Mouse (Mus musculus) c-Kit-positive CD71-negative TER-119-negative erythroid progenitor cells, embryonic 14.5 days (primary cell): ENCODE data around the gene Hagh.

ENCODE experiments used
- DNase-seq: peaks from one replicate; pipeline ENCODE4 v3.0.0-alpha.2; 2013; ENCODE audit warnings: low read depth

Gene Hagh

DNA sequence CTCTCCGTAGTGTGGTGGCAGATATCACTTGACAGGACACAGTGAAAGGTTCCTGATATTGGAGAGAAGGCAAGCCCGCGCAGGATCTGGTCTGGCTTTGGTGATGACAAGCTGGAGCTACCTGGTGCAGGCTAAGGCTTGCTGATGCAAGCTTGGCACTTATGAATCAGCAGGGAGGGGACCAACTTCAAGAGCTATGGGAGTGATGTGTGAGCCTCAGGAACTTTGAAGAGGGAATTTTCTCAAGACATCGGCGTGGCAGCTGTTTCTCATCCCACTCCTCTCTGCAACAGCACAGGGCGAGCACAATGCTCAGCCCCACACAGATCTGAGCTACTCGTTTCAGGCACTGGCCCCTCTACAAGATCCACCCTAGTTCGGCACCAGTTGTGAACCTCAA is at the start of gene Hagh:
TSS of gene Hagh (plus strand) at position 302 of the 400 bp plus-strand sequence.
- no peak for DNase-seq

GRCm38 (mm10) chr17:24792190-24792589 is 47.8 kb upstream of the Hagh start:
- DNase-seq, result no peak

DNA sequence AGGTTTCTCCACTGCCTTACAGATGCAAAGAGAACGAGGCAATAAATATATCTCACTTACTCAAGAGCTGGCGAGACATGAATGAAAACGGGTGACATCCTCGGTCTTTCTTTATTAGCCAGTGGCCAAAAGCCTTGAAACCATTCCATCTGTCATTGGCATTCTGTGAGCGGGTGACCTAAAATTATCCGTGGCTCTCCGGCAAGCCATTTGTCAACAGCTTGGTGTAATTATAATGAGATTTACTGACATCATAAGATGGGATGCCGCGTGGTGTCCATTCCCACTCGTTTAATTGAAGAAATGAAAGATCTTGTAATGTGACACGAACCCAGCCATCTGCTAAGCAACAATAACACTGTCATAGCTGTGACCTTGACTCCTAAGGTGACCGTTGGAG is 45.2 kb upstream of the Hagh start:
- no peak for DNase-seq

DNA sequence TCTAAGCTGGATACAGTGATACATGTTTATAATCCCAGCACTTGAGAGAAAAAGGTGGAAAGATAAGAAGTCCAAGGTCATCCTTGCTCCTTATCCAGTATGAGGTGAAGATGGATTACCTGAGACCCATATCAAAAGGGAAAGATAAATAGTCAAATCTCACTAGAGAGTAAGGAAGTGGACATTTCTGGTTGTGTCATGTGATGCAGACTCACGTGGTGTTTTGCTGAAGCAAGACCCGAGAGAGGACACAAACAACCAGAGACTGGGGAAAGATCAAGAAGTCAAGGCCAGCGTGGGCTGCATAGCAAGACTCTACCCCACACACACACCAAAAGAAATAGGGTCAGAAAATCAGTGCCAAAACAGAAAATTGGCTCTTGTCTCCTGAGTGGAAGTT is 43.0 kb upstream of the Hagh start:
- DNase-seq, result no peak

DNA sequence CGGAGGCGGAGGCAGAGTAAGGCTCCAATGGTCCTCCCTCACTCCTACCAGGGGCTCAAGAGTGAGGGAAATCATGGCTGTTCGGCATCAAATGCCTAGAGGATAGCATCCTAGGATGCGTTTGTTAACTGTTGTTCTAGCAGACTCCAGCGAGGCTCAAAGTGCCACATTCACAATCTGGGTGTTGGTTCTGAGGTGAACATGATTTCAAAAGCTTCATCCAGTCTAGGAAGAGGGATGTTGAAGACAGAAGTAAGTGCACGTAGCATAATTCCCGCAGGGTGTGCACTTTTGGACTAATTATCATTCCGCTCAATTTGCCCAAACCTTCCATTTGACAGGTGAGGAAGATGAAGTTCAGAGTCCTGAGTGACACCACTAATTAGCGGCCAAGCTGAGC is 41.7 kb upstream of the Hagh start:
- DNase-seq, result no peak

DNA sequence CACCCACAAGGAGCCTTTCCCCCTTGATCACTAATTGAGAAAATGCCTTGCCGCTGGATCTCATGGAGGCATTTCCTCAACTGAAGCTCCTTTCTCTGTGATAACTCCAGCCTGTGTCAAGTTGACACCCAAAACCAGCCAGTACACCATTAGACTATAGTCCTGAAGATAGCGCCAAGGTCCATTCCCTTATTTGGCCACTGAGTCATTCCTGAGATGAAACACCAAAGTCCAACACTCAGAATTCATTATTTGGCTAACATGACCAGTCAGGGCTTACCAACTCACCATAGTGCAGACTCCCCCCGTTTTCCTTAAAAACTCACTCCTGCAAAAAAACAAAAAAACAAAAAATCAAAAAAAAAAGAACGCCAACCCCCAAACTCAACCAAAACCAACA is 40.5 kb upstream of the Hagh start:
- no peak for DNase-seq

DNA sequence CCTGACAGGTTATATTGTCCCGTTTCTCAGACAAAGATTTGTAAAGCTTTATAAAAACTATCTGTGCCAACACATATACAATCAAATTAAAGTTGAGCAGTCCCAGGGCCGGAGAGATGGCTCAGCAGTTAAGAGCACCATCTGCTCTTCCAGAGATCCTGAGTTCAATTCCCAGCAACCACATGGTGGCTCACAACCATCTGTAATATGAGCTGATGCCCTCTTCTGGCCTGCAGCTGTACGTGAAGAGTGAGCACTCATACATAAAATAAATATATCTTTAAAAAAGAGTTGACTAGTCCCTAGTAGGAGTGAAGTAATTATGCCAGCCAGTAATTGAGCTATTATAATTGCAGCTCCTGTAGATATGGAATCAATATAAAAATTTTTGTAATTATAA is 39.4 kb upstream of the Hagh start:
- no peak for DNase-seq

DNA sequence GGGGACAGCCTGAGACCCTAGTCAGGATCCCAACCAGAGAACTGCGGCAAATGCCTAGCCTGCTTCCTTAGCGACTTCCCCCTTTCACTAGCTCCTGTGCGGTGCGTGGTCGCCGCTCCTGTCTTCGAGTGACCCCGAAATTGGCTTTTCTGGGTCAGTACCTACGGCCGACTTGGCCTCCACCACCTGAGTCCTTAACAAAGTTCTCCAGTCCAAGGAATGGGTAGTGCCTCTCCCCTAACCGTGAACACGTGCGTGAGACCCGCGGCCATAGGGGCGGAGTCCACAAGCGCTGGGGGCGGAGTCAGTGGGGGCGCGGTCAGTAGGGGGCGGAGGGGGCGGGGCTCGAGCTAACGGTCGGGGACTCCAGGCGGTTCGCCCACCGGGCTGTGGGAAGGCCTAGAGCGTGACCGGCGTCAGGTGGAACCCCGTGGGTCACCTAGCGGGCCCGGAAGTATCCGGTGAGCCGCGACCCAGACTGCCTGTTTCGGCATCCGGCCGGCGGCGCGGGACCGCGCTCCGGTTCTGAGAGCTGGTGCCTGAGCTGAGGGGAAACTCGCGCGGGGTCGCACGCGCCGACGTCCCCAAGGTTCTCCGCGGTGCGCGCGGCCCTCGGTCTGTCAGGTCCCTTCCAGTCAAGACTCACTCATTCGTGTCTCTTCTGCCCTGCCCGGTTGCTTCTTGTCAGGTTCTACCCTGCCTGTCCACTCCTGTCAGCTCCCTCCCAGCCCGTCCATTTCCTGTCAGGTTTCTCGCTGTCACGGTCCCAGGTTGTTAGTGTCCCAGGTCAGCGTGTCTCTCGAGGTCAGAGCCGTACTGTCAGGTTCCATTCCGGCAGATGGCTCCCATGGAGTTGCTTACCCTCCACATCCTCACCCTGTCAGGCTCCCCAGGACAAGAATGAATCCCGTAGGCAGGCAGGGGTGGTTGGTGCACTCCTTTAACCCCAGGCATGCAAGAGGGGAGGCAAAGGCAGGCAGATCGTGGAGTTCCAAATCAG is 35.7 kb upstream of the Hagh start, which contains the start of gene Meiob:
TSS of gene Meiob (plus strand) at position 338 of the 1,000 bp plus-strand sequence.
- peak; percentile 62 for DNase-seq

GRCm38 (mm10) chr17:24811211-24811610 is 28.7 kb upstream of the Hagh start:
- no peak for DNase-seq

DNA sequence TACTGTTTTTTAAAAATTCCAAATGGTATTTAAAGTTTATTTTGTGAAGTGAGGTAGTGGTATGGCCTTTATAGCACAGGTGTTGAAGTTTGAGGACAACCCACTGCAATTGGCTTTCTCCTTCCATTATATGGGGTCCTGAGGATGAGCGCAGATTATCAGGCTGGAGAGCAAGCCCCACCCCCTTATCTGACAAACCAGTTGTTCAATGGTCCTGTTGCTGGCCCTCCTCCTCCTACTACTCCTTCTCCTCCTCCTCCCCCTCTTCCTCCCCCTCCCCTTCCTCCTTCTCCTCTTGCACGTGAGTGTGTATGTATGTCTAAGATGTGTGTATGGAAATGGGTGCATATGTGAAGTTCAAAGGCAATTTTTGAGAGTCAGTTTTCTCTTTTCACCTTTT is 27.7 kb upstream of the Hagh start:
- DNase-seq, result no peak

DNA sequence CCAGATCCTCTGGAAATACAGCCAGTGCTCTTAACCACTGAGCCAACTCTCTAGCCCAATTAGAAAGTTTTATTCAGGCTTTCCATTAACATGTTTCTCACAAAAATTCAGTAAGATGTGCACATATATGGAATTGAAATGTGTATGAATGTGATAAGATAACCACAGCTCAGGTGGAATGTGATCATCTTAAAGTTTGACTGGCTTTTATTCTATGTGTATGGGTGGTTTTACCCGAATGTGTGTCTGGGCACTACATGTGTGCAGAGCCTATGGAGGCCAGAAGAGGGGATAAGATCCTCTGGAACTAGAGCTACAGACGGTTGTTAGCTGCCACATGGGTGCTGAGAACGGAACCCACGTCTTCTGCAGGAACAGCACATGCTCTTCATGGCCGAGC is 24.7 kb upstream of the Hagh start:
- DNase-seq, result no peak

DNA sequence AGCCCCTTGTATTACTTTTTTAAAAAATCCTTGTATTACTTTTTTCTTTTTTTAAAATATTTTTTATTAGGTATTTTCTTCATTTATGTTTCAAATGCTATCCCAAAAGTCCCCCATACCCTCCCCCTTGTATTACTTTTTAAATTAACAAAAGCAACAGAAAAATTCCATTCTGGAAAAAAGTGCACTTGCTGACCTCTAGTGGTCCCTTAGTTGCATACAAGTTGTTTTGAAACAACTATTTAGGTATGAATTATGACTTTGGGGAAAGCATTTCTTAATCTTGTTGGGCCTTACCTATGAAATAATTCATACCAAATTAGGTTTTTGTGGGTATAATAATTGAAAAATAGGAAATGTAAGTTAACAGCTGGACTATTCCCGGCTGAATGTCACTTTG is 22.4 kb upstream of the Hagh start:
- DNase-seq, result no peak

- DNase-seq, result no peak
Measured at GRCm38 (mm10) chr17:24818172-24818571, 21.8 kb upstream of the Hagh start.

GRCm38 (mm10) chr17:24819469-24819868 is 20.5 kb upstream of the Hagh start:
- DNase-seq, result no peak

DNA sequence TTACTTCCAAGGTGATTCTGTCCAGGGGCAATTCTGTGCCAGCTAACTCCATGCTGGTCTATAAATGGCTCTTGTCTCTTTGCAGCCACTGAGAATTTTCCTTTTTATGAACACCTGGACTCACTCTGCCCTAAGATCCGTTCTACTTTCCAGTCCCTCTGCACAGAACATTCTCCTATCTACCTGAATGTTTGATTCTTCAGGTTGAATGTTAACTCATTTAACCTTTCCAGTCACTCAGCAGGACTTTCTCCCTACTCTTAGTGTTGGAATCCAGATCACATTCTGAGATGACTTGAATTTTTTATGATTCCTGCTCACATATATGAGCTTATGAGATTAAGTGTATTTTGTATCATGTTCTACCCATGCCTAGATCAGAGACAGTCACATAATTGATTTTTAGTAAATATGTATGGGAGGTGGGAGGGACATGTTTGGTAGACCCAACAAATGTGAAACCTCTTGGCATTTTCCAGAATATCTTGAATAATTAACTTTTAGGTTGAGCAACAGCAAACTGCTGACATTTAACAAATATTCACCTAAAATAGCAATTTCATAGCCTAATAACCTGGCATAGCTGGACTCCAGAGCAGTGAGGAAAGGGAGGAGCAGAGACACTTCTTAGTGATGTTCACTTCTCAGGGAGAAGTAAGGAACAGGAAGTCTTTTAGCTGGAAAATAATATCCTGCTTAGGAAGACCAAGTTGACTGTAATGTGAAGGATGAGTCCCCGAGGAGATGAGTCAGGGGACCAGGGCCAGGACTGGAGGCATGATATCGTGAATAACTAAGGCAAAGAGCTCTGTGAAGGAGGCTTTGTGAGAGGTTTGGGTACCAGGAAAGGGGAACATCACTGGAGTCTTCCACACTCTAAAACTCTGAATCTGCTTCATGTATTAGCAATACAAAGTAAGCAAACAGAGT is 18.3 kb upstream of the Hagh start:
- DNase-seq, result no peak

DNA sequence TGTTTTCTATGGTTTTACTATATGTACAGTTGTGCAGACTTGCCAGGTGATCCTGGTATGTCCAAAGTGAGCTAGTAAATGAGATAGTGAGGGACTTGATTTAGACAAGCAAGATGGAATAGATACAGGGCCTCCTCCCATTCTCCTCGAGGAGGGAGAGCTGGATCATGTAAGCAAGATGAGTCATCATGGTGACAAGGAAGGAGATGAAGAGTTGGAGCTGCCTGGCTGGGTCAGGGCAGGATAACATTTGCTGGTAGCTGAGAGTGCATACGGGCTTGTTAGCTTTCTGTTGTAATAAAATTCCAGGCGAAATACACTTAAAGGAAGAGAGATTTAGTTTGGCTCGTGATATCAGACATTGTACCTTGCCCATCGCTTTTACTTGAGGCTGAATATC is 398 bp downstream of the Hagh start:
- no peak for DNase-seq

- no peak for DNase-seq
Measured at GRCm38 (mm10) chr17:24841133-24841532, 1.2 kb downstream of the Hagh start.

DNA sequence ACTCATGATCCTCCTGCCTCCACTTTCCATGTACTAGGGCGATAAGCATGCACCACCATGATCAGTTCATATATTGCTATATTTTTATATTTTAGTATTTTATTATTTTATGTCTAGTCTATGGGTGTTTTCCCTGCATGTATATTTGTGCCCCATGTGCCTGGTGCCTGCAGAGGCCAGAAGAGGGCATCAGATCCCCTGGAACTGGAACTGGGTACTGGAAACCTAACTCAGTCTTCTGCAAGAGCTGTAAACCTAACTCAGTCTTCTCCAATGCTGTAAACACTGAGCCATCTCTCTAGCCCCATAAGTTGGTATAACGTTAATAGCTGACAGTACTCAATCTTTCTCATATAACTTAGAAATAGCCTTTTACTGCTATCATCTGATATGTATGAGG is 2.7 kb downstream of the Hagh start:
- no peak for DNase-seq

- no peak for DNase-seq
Measured at GRCm38 (mm10) chr17:24844525-24844924, 4.6 kb downstream of the Hagh start.

DNA sequence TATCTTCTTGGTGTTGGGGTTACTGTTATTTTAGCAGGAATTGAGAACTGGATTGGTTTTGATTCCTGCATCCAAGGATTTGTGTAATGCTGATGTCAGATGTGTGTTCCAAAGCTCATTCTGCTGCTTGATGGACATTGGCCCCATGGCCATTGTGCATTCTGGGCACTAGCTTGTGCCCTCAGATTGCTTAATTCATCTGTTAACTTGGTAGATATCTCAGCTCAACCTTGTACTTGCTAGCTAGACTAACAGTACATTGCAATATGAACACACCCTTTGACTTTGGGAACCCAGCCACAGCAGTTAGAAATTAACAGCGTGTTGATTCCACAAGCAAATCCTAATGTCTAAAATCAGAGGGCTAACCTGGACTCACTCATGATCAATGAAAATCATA is 7.4 kb downstream of the Hagh start:
- DNase-seq, result no peak

- no peak for DNase-seq
Measured at GRCm38 (mm10) chr17:24848600-24849031, 8.7 kb downstream of the Hagh start.

- peak; percentile 65 for DNase-seq
Measured at GRCm38 (mm10) chr17:24849733-24850064, 9.8 kb downstream of the Hagh start.
